Mouse (Mus musculus): Measurements from ENCODE around the gene Cyp4f39. TPM values are rescaled to one million over a fixed set of nuclear protein-coding genes. Genes with fewer than 3 reads are reported as not detected.

The Cyp4f39 gene
- under 1 TPM in 1 of 26 experiments, not detected in 25; 0.90 TPM for total RNA-seq (2018; cell fraction: chromatin; rRNA removed)
- total RNA-seq (2018; cell fraction: cytosol; rRNA removed), result under 1 TPM in 17 of 26 experiments, not detected in 9; 0.06 to 0.39 (median 0.14) TPM
- under 1 TPM in 1 of 26 experiments, not detected in 25; 0.46 TPM for total RNA-seq (2018; cell fraction: nucleus; rRNA removed)
- 0.14 TPM in 1 of 3 replicates, not detected in the others for polyA plus RNA-seq (2018)

GRCm38 (mm10) chr17:32452482-32452881 is at the start of gene Cyp4f39:
Gene Cyp4f39 (plus strand): TSS chr17:32452723.
- no peak within 1 kb of the TSS for H3K27ac ChIP-seq
- H3K36me3 ChIP-seq (ENCODE audit: inconsistent target), result no peaks in the 10 kb centered on the region
- no peak within 1 kb of the TSS for H3K4me3 ChIP-seq (ENCODE audit: inconsistent target)
- WGBS (ENCODE audit: missing documents), result 10% methylated on average over 19 of the region's 19 CpGs
- H3K79me2 ChIP-seq (ENCODE audit: inconsistent target), result no peaks in the 10 kb centered on the region

GRCm38 (mm10) chr17:32402779-32403157 is 49.8 kb upstream of the Cyp4f39 start:
- WGBS (ENCODE audit: missing documents), result 2% methylated on average over 10 of the region's 11 CpGs
- Histone ChIP-seq H3K27ac (peak overlapping the region; percentile 66), H3K79me2 (ENCODE audit: inconsistent target) (peaks cover 6% of the 10 kb centered on the region; the same call in 1 of the 2 replicates), H3K36me3 (ENCODE audit: inconsistent target) (no peaks in the 10 kb centered on the region), H3K4me3 (ENCODE audit: inconsistent target) (peak overlapping the region; percentile 58)

- 8% methylated on average over 7 of the region's 8 CpGs for WGBS (ENCODE audit: missing documents)
- H3K36me3 ChIP-seq (ENCODE audit: inconsistent target), result no peaks in the 10 kb centered on the region
- H3K79me2 ChIP-seq (ENCODE audit: inconsistent target), result peaks cover 6% of the 10 kb centered on the region; the same call in 1 of the 2 replicates
- peak within 1 kb of the TSS; percentile 66 for H3K27ac ChIP-seq
- H3K4me3 ChIP-seq (ENCODE audit: inconsistent target), result peak within 1 kb of the TSS; percentile 58
These were observed 49.1 kb upstream of the Cyp4f39 start, which contains the start of gene Rasal3 for GRCm38 (mm10) chr17:32403417-32403816. Gene Rasal3 (minus strand): TSS chr17:32403583.

GRCm38 (mm10) chr17:32411898-32412297 is 40.6 kb upstream of the Cyp4f39 start:
- Histone ChIP-seq H3K27ac (no peak overlapping the region; the same call in 1 of the 2 replicates), H3K4me3 (ENCODE audit: inconsistent target) (no peak overlapping the region), H3K79me2 (ENCODE audit: inconsistent target) (no peaks in the 10 kb centered on the region), H3K36me3 (ENCODE audit: inconsistent target) (no peaks in the 10 kb centered on the region)
- WGBS (ENCODE audit: missing documents), result 63% methylated on average over 5 of the region's 6 CpGs

- 95% methylated on average over 16 of the region's 24 CpGs for WGBS (ENCODE audit: missing documents)
- Histone ChIP-seq H3K27ac (no peak overlapping the region), H3K36me3 (ENCODE audit: inconsistent target) (no peaks in the 10 kb centered on the region)
These were observed 37.0 kb upstream of the Cyp4f39 start for GRCm38 (mm10) chr17:32415417-32416020.

GRCm38 (mm10) chr17:32416771-32417170 is 35.8 kb upstream of the Cyp4f39 start:
- Histone ChIP-seq H3K79me2 (ENCODE audit: inconsistent target) (no peaks in the 10 kb centered on the region), H3K36me3 (ENCODE audit: inconsistent target) (no peaks in the 10 kb centered on the region), H3K27ac (no peak overlapping the region), H3K4me3 (ENCODE audit: inconsistent target) (no peak overlapping the region)
- 96% methylated on average over 14 of the region's 14 CpGs for WGBS (ENCODE audit: missing documents)

More at GRCm38 (mm10) chr17:32415417-32416020, 37.0 kb upstream of the Cyp4f39 start:
- Histone ChIP-seq H3K4me3 (ENCODE audit: inconsistent target) (no peak overlapping the region), H3K79me2 (ENCODE audit: inconsistent target) (no peaks in the 10 kb centered on the region)

GRCm38 (mm10) chr17:32419989-32420388 is 32.5 kb upstream of the Cyp4f39 start:
- Histone ChIP-seq H3K4me3 (ENCODE audit: inconsistent target) (no peak overlapping the region), H3K36me3 (ENCODE audit: inconsistent target) (no peaks in the 10 kb centered on the region), H3K27ac (no peak overlapping the region), H3K79me2 (ENCODE audit: inconsistent target) (no peaks in the 10 kb centered on the region)
- 100% methylated on average over 2 of the region's 2 CpGs for WGBS (ENCODE audit: missing documents)

GRCm38 (mm10) chr17:32420781-32421180 is 31.7 kb upstream of the Cyp4f39 start:
- WGBS (ENCODE audit: missing documents), result 84% methylated on average over 8 of the region's 8 CpGs
- no peak overlapping the region for H3K27ac ChIP-seq

GRCm38 (mm10) chr17:32424034-32424433 is 28.5 kb upstream of the Cyp4f39 start, which contains the start of gene Pglyrp2:
Gene Pglyrp2 (minus strand): TSS chr17:32424167.
- WGBS (ENCODE audit: missing documents), result 38% methylated on average over 2 of the region's 2 CpGs
- Histone ChIP-seq H3K79me2 (ENCODE audit: inconsistent target) (no peaks in the 10 kb centered on the region), H3K27ac (no peak within 1 kb of the TSS), H3K36me3 (ENCODE audit: inconsistent target) (no peaks in the 10 kb centered on the region), H3K4me3 (ENCODE audit: inconsistent target) (no peak within 1 kb of the TSS)

More at GRCm38 (mm10) chr17:32420781-32421180, 31.7 kb upstream of the Cyp4f39 start:
- Histone ChIP-seq H3K36me3 (ENCODE audit: inconsistent target) (no peaks in the 10 kb centered on the region), H3K79me2 (ENCODE audit: inconsistent target) (no peaks in the 10 kb centered on the region), H3K4me3 (ENCODE audit: inconsistent target) (no peak overlapping the region)

- Histone ChIP-seq H3K27ac (no peak overlapping the region), H3K4me3 (ENCODE audit: inconsistent target) (no peak overlapping the region), H3K36me3 (ENCODE audit: inconsistent target) (no peaks in the 10 kb centered on the region), H3K79me2 (ENCODE audit: inconsistent target) (no peaks in the 10 kb centered on the region)
These were observed 25.9 kb upstream of the Cyp4f39 start for GRCm38 (mm10) chr17:32426610-32427009.

GRCm38 (mm10) chr17:32431972-32432371 is 20.6 kb upstream of the Cyp4f39 start:
- no peaks in the 10 kb centered on the region for H3K79me2 ChIP-seq (ENCODE audit: inconsistent target)
- WGBS (ENCODE audit: missing documents), result 54% methylated on average over 3 of the region's 3 CpGs
- H3K36me3 ChIP-seq (ENCODE audit: inconsistent target), result no peaks in the 10 kb centered on the region
- no peak overlapping the region for H3K4me3 ChIP-seq (ENCODE audit: inconsistent target)
- no peak overlapping the region for H3K27ac ChIP-seq

GRCm38 (mm10) chr17:32434324-32434723 is 18.2 kb upstream of the Cyp4f39 start:
- no peak overlapping the region for H3K4me3 ChIP-seq (ENCODE audit: inconsistent target)
- WGBS (ENCODE audit: missing documents), result 51% methylated on average over 4 of the region's 4 CpGs
- H3K36me3 ChIP-seq (ENCODE audit: inconsistent target), result no peaks in the 10 kb centered on the region
- H3K79me2 ChIP-seq (ENCODE audit: inconsistent target), result no peaks in the 10 kb centered on the region
- H3K27ac ChIP-seq, result no peak overlapping the region

- Histone ChIP-seq H3K27ac (no peak overlapping the region), H3K4me3 (ENCODE audit: inconsistent target) (no peak overlapping the region), H3K79me2 (ENCODE audit: inconsistent target) (no peaks in the 10 kb centered on the region), H3K36me3 (ENCODE audit: inconsistent target) (no peaks in the 10 kb centered on the region)
- 94% methylated on average over 5 of the region's 5 CpGs for WGBS (ENCODE audit: missing documents)
These were observed 17.4 kb upstream of the Cyp4f39 start for GRCm38 (mm10) chr17:32435151-32435550.

GRCm38 (mm10) chr17:32437106-32437505 is 15.4 kb upstream of the Cyp4f39 start:
- Histone ChIP-seq H3K36me3 (ENCODE audit: inconsistent target) (no peaks in the 10 kb centered on the region), H3K4me3 (ENCODE audit: inconsistent target) (no peak overlapping the region), H3K27ac (no peak overlapping the region), H3K79me2 (ENCODE audit: inconsistent target) (no peaks in the 10 kb centered on the region)
- 96% methylated on average over 4 of the region's 4 CpGs for WGBS (ENCODE audit: missing documents)

GRCm38 (mm10) chr17:32443245-32443644 is 9.3 kb upstream of the Cyp4f39 start:
- no peak overlapping the region for H3K27ac ChIP-seq
- no peaks in the 10 kb centered on the region for H3K36me3 ChIP-seq (ENCODE audit: inconsistent target)
- no peaks in the 10 kb centered on the region for H3K79me2 ChIP-seq (ENCODE audit: inconsistent target)
- WGBS (ENCODE audit: missing documents), result 23% methylated on average over 6 of the region's 6 CpGs
- H3K4me3 ChIP-seq (ENCODE audit: inconsistent target), result no peak overlapping the region

Data from macrophage (primary cell).